Mouse (Mus musculus): ENCODE measurements around the gene Kif16b.

Gene Kif16b

DNA sequence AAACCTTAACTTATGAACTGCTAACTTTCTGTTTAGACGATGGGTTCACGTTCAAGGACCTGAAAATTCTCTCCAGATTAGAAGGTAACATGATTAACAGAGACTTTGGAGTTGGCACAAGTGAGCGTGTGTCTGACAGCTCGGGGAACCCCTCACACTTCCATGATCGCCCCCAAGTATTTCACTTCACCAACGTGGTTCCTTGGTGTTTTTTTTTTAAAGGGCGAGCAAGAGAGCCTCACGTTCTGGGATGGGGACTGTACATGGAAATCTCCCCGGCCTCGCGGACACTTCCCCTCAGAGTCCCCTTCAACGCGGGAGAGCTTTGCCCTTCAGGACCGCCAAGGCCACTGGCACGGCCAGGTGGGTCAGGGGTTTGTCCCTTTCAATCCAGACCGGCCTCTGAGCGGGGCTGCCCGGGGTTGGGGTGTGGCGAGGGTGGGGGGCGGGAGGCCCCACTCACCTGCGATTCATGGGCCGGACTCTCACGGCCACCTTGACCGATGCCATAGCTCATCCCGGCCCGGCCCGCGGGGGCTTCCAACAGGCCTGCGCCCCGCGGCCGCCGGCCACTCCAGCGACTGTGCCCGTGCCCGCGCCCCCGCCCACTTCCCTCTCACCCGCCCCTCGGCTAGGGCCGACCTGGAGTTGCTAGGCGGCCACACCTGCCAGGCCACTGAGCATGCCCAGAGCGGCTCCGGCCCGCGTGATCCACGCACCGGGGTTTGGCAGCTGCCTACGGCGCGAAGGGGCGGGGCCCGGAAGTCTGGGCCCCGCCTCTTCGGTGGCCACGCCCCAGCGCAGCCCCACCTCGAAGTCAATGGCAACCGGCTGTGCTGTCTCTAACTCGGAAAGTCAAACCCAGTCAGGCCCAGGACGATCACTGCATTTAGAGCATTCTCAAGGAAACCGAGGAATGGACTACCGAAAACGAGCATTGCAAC lies at the start of gene Kif16b:
Gene Kif16b, minus strand, starts transcription at position 670 of the 944 bp plus-strand sequence.
- in situ Hi-C loops (cut with MboI; ENCODE audit: unreplicated experiment in 2 of 2): loop anchor here (5.0 to 10.0 kb wide), 2 partner anchors 161 to 164 kb away; partner anchors contain the start of gene Snrpb2 (in 2 of the 2)

DNA sequence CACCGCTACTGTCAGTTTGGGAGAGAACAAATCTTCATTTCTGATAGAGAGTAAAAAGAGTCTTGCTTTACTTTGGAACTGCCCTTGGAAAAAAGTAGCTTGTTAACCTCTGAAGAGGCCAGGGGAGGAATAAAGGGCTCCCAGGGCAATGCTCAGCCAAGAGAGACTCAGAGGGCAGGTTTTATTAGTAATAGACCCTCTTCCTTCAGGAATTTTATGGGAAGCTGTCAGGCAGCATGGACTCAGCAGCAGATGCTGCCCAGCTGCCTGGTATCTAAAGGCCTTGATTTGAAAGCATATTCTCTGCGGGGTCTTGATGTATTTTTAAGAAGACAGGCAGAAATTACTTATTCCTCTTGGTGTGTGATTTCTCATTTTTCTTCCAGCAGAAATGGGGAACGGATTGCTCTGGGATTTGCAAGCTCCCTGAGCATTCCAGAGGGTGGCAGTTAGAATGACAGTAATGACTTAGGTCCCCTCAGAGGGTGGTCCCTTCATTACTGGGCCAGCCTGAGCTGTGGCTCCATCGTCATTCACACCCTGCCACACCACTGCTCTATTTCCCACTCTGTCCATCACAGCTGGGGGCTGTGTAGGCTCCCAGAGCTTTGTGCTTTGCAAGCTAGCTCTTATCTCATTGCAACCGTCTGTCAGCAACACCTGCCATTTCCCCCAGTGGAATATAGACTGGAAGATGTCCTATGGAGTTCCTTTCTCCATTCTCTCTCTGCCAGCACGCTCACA lies 39.7 kb upstream of the Kif16b start:
- in situ Hi-C loops (cut with MboI; ENCODE audit: unreplicated experiment in 2 of 2): no loop called here

DNA sequence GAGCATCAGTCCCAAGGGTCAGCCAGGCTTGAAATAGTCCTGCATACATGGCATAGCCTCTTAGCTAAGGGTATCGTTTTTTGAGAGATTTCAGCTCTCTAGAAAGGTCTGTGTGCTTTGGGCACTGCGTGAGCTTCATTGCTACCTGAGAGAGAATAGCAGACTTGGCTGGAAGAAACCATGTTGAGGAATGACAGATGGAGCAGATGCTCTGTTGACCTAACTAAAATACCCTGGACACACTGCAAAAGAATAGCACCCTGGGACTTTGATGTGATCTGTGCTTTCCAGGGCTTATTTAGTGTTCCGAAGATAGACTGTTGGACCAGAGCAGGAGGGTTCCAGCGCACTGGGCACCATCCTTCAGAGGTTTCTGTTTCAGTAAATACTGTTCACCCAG lies 29.1 kb upstream of the Kif16b start:
- in situ Hi-C loops (cut with MboI; ENCODE audit: unreplicated experiment in 2 of 2): no loop called here

DNA sequence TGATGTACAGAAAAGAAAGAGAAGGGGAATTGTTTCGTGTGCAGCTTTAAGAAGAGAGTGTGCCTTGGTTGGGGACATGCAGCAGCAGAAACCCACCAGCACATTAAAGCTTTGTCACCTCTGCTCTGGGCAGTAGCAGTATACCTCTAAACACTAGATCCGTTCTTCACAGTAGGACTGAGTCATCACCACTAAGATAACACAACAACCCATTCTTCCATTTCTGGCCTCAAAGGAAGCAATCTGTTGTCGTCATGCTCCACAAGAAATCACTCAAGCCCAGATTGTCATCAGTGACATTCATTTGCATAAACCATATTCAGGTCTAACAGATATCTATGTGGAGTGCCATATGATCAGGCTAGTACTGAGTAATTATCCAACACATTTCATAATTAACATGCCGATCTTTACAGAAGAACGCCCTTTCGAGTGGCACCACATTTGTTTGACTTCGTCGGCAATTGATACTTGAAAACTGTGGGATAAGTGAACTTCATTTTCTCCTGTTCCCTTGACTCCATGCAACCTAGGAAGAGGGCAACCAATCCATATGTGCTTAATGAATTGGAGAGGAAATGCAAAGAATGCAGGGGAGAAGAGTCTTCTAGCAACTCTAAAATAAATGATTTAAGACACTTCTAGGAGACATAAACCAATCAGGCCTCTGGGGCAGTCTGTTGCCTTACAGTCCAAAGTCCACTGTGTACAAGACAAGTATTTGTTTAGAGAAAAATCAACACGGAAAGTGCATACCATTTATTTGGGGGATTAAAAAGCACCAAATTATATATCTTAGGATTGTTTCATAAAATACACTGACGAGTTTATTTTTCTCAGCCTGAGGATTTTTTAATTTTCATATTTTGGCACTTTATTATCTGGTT lies 28.1 kb upstream of the Kif16b start:
- in situ Hi-C loops (cut with MboI; ENCODE audit: unreplicated experiment in 2 of 2): no loop called here

DNA sequence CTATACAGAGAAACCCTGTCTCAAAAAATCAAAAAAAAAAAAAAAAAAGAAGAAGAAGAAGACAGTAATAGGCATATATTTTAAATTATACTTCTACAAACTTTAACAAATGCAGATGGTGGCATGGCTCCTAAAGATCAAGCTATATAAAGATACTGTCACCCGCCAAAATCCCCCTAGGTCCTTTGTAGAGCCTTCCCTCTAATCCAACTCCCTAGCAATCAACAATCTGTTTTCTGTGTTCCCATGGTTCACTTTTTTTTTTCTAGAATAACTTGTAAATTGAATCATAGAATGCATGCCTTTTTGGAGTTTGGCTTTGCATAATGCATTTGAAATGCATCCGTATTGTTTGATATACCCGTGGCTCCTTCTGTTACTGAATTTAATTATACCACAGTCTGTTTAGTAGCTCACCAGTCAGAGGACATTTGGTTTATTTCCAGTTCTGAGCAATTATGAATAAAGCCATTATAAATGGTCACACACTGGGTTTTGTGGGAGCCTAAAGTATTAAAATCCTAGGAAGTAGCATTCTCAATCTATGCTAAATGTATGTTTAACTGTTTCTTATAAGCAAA lies 9.6 kb upstream of the Kif16b start:
- in situ Hi-C loops (cut with MboI; ENCODE audit: unreplicated experiment in 2 of 2): no loop called here

DNA sequence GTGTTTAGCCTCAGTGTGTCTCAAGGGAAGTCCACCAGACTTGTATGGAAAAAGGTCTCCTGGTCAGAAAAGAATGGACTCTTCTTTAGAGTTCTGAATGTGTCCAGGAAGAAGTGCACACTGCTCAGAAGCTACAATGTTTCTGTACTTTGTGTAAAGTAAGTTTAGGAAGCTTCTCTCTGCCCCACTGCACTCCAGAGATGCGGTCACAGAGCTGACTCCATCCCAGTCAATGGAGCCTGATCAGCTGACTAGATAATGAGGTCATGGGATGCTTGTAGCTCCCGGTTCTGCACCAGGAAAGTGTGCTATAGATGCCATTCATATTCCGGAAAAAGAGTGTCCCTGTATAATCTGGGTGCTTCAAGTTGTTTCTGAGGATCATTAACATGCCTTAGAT lies 7.9 kb upstream of the Kif16b start:
- in situ Hi-C loops (cut with MboI; ENCODE audit: unreplicated experiment in 2 of 2): loop anchor here in 1 of 2 experiments (10.0 kb wide), 1 partner anchor 156 kb away; the partner anchor contains the start of gene Snrpb2

DNA sequence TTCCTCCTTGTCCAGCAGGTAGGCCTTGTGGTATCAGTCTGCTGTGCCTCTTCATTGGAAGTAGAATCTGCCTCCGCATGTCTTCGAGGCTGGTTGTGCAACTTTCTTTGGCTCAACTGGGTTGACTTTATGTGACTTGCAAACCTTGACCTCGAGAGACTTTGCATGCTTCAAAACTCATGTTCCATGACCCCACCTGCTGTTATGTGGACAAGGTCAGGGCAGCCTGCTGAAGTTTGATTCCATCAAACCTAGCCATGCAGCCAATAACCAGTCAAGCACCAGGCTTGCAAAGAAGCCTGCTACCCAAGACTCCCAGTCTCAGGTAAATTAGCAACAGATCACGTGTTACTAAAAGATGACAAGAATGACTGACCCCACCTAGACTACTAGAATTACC lies 5.7 kb upstream of the Kif16b start:
- in situ Hi-C loops (cut with MboI; ENCODE audit: unreplicated experiment in 2 of 2): loop anchor here in 1 of 2 experiments (10.0 kb wide), 1 partner anchor 158 kb away; the partner anchor contains the start of gene Snrpb2

DNA sequence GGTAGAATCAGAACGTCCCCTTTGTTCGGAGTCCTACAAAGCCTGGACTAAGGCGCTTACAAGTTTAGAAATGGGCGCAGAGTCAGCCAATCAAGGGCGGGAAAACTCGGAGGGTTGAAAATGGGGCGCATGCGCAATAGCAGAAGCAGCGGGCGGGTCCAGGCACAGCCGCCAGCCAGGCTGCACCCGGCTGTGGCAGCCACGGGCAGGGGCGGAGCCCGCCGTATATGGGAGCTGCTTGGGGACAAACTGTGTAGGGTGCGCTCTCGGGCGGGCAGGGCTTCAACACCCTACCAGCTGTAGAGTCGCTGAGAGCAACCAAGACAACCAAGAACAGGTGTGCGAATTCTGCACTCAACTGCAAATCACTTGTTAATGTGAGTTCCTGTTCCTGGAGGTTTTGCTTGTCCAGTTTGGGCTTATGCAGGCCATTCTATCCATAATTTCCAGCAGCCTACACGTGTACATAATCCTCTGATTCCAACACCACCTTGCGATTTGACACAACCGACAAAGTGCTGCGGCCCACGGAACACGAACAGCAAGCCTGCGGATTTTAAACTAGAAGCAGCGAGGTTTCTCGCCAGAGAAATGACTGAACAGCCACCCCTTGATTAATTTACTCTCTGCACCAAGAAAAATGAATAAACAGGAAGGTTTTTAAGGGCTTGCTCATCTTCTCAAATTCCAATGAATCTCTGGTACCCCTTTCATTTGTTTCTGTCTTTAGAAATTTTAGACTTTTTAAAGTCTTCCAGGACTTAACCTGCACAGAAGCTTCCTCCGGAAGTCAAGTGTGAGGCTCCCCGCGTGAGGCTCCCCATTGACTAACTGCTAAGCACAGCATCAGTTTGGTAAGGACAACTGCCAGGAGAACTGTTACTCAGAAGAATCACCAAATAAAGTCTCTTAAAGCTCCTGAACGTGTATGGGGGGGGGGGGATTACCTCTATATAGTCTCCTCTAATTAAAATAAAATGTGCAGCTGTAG lies 1.9 kb upstream of the Kif16b start:
- in situ Hi-C loops (cut with MboI; ENCODE audit: unreplicated experiment in 2 of 2): loop anchor here (5.0 to 10.0 kb wide), 2 partner anchors 159 to 162 kb away; partner anchors contain the start of gene Snrpb2 (in 2 of the 2)

DNA sequence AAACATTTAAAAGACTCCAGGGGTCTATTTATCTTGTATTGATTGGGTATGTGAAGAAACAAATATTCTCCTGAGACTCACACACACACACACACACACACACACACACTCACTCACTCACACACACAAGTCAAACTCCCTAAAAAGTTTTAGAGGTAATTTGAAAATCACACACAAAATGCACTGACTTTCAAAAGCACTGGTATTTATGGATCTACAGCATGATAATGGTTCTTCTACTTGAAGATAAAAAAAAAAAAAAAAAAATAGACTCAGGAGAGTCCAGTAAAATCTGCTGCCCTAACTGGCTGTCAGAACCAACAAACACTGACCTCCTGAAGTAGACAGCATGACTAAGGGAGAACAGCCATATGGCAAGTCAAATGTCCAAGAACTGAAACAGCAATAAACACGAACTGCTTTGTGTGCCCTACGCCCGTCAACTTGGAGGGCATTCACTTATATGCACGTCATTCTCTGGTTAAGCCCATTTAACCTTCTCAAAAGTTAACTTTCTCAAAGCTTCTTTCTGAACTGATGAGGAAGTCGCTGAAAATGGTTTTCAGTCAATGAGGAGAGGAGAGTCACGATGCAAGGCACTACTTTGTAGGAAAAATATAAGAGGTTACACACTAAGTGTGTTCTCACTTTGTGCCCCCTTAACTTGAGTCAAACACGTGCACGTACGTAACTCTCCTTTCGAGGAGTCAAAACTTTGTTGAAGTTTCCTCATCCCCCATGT lies 1.0 kb downstream of the Kif16b start:
- in situ Hi-C loops (cut with MboI; ENCODE audit: unreplicated experiment in 2 of 2): loop anchor here (5.0 to 10.0 kb wide), 2 partner anchors 162 to 165 kb away; partner anchors contain the start of gene Snrpb2 (in 2 of the 2)

DNA sequence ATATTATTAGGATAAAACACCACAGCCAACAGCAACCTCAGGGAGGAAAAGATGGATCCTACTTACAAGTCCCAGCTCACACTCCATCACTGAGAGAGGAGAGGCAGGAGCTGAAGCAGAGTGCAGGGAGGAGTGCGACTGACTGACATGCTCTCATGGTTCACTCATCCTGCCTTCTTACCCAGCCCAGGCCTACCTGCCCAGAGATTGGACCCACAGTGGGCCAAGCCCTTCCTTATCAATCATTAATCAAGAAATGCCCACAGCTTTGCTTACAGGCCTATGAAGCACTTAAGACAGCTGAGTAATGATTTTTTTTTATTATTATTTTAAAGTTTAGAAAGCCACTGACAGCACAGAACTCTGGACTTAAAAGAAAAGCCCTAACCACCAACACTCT lies 7.6 kb downstream of the Kif16b start:
- in situ Hi-C loops (cut with MboI; ENCODE audit: unreplicated experiment in 2 of 2): no loop called here

DNA sequence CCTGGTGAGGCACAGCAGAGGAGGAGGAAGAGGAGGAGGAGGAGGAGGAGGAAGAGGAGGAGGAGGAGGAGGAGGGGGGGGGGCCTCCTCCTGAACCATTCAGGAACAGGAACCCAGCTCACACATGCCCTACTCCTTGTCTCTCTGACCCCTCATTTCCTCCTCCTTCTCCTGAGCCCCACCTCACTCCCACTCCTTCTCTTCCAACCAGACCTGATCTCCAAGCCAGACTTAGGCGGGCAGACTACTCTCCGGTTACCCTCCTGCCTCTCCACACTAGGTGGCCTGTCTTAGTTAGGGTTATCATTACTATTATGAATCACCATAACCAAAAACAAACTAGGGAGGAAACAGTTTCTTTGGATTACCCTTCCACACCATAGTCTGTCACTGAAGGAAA lies 10.0 kb downstream of the Kif16b start:
- in situ Hi-C loops (cut with MboI; ENCODE audit: unreplicated experiment in 2 of 2): no loop called here

DNA sequence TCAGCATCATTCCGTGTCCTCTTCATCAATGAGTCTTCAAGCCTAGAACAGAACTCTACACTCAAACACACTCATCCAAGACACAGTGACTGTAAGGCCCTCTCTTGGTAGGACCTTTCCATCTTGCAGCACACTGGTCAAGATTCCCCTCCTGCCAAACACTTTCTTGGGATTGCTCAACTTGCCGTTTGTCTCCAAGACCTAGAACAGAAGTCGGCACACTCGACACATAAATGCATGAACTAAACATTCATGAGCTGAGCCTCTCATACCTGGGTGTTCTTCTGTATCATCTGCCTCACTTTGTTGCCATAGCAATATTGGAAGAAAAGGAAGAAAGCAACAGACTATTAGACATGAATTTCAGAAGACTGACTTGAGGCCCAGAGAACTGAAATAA lies 16.9 kb downstream of the Kif16b start:
- in situ Hi-C loops (cut with MboI; ENCODE audit: unreplicated experiment in 2 of 2): no loop called here

DNA sequence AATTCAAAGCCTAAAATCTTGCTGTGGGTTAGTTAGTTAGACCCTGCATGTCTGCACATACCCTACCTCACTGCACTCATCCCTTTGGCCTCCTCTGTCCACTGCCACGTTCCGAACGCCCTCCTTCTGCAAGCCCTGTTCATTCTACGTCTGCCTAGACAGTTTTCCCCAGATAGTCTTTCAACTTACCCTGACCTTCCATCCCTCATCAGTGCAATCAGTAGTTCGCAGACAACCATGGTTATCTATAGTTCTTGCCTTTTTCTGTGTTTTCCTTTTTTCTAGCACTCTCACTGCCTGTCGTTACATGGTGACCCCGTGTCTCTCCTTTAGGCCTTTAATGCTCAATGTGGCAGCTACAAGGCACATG lies 17.7 kb downstream of the Kif16b start:
- in situ Hi-C loops (cut with MboI; ENCODE audit: unreplicated experiment in 2 of 2): no loop called here

DNA sequence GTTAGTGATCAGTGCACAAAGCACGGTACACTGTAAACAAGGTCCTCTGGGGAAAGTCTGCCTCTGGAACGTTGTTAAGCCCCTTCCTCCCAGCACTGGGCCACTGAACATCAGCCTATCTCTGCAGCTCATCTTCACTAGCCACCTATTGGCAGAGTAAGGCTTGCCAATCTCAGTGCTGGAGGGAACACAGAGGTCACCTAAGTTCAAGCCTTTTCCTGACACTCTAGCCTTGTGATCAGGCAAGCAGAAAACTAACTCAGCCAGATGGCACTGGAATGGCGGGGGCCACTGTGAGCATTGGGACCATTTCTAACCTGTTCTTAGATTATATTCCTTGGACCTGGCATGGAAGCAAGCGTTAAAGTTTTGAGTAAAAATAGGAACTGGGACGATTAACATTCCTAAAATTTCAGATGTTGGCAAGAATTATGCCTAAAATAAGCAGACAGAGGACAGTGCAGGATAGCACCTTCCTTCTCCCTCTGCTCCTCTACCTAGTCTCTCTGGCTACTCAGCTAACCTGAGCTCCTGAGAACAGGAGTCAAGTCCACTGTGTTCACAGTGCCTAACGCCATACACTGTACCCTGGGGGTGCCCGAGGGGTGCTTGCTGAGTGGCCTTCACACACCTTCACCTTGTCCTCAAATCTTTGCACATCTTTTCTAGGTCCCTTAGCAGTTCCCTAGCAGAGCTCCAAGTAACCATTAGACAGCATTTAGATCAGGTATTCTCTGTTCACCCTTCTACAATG lies 18.3 kb downstream of the Kif16b start:
- in situ Hi-C loops (cut with MboI; ENCODE audit: unreplicated experiment in 2 of 2): no loop called here

DNA sequence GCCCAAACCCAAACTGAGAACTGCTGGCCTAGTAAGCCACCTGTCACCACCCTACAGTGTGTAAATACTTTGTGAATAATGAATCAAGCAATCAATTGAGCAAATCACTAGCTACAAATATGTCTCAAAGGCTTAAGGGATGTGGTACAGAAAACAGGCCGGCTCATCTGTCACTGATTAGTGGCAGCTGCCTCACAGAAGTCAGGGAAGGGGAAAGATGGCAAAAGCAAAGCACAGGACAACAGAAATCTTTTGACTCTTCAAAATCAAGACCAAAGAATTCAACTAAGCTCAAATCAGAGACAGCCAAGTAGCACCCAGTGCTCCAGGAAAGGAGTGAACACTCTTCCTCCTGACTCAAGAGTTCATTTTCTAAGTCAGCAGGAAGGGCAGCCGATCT lies 18.9 kb downstream of the Kif16b start:
- in situ Hi-C loops (cut with MboI; ENCODE audit: unreplicated experiment in 2 of 2): no loop called here

DNA sequence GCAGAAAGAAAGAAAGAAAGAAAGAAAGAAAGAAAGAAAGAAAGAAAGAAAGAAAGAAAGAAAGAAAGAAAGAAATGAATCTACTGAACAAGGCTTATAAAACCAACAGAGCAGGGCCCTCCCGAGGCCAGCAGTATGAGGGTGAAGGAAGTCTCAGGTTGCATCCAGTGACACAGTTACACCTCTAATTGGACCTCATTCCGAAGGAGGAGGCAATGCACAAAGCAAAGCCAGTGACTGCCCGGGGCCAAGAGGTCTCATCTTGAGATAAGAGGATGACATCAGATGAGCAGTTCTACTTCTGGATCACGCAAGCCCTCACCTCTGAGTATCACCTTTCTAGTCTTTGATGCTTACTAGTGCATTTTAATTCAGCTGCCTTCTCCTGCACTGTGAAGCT lies 20.2 kb downstream of the Kif16b start:
- in situ Hi-C loops (cut with MboI; ENCODE audit: unreplicated experiment in 2 of 2): no loop called here

DNA sequence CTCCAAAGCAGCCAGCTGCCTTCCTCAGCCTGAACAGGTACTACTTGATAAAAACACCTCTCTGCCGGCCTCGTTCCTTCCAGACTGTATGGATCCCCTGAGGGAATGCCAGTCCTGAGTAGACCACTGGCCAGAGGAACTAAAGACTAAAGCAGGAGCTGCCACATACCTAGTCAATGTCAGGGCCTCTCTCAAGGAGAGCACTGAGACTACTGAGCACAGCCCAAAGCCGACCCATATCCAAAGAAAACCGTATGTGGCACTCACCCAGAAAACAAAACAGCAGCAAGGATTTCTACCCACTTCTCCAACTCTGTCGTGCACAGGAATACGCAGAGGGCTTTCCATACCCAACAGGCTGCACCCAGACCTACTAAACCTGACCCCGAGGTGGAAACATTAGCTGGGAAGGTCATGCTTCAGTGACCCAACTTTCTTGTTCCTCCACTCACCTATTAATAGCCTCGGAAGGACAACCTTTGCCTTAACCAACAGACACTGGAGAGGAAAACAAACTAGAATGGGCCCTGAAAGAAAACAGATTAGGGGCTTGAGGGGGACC lies 22.0 kb downstream of the Kif16b start:
- in situ Hi-C loops (cut with MboI; ENCODE audit: unreplicated experiment in 2 of 2): no loop called here

Measured in v-Abl transformed pro-B cells (cell line).